Mouse (Mus musculus) erythroblast, embryonic 14.5 days (primary cell): Measurements from ENCODE around the gene Ube2g1.

Experiments
- GATA1 ChIP-seq: IDR thresholded peaks from 2 replicates; pipeline ENCODE4 v1.6.1; 2012; ENCODE audit warnings: low read length, inconsistent platforms, mixed read lengths
- TAL1 ChIP-seq: IDR thresholded peaks from 3 replicates; pipeline ENCODE4 v1.6.1; 2012; ENCODE audit warnings: low read length, inconsistent platforms, mixed read lengths

- no peak for TF ChIP-seq GATA1
- no peak for TF ChIP-seq TAL1
Observed at GRCm38 (mm10) chr11:72683402-72683801, 76.3 kb downstream of the Ube2g1 start.
